Mouse (Mus musculus) urinary bladder, adult 18-20 months (tissue): ENCODE results near the gene Dlg2.

ENCODE experiments used
- DNase-seq, 2 experiments: peaks; one replicate each; pipeline ENCODE4 v3.0.0; 2022; ENCODE audit warnings: low spot score in 2 of 2, mixed read lengths in 2 of 2

Dlg2 gene

DNA sequence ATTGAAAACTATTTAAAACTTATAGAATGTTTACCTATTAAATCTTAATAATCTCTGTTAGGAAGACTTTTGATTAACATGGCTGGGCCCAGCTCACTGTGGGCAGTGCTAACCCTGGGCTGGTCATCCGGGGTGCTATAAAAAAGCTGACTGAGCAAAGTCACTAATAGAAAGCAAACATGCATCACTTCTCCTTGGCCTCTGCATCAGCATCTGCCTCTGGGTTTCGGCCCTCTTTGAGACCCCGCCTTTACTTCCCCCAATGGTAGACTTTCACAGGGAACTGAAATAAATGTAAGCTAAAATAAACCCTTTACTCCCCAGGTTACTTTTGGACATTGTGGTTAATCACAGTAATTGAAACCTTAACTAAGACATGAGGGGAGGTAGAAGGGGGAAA is 1264.3 kb downstream of the Dlg2 start:
- DNase-seq = no peak

DNA sequence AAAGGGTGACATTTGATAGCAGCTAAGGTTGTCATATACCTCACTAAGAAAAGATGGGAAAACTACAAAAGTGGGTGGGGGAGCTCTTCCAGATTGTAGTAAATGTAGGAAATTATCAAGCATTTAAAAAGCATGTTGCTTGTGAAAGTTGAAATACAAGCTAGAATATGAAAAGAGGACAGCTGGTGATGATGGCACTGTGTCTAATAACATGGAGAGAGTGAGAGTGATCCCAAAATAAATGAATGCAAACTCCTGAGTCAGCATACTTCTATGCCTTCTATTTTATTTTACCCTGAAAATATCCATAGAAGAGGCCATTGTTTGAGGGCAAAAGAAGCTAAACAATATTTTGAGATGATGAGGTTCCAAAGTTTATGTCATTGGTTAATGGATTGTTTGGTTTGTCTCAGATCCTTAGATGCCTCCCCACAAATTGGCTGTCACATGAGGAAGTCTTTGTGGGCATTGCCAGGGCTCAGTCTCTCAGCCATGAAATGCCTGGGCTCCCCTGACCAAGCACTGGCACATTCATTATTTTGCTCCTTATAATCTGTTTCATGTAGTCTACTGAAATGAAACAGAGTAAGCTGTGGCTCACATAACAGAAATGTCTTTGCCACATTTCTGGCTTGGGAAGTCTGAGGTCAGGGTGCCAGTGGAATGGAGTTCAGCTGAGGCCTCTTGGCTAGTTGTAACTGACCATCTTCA is 1276.8 kb downstream of the Dlg2 start:
- no peak for DNase-seq

DNA sequence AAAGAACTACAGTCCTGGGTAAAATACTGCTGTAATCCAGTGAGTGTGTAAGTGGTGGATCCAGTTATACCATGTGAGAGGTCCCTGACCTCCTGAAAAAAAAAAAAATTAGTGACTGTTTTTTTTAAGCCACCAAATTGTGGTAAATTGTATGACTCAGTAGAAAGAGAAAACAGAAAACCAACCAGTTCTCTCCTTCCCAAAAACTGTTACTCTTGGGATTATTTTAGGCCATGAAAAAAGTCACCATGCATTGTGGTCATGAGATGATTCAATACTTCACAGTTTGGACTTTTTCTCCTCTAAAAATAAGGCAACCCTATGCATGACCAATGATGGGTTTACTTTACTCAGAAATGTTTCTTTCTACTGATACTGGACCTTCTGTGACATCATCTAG is 1291.2 kb downstream of the Dlg2 start:
- DNase-seq = no peak

DNA sequence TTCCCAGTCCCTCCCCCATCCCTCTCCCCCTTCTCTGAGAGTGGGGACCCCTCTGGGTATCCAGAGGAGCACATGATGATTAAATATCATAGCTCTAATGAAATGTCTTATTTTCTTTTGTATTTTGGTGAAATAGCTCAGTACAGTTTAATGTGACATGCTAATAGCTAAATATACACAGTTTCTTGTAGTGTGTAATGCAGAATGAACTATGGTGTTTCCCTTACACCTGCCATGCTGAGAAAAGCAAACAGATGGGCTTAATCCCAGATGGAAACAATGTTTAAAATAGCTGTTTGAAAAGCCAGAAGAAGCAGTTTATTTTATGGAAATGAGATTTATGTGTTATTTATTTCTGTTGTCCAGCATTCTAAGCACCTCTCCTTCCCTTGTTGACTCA is 1302.2 kb downstream of the Dlg2 start:
- no peak for DNase-seq

DNA sequence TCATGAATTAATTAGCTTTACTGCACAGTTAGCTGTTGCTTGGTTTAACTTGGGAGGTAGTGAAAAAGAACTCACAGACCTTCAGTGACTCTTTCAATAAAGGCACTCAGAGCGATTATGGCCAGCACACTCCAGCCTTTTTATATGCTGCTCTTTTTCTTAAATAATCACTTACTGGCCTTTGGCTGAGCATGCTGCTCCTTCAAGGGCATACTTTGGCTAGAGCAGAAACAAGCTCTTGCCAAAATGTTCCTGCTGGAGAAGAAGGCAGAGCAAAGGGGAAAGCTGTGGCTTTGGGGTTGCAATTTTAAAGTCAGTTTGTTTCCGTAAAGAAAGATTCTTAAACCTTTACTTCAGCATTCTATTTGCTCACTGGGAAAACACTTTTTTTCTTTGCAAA is 1308.1 kb downstream of the Dlg2 start:
- no peak for DNase-seq

DNA sequence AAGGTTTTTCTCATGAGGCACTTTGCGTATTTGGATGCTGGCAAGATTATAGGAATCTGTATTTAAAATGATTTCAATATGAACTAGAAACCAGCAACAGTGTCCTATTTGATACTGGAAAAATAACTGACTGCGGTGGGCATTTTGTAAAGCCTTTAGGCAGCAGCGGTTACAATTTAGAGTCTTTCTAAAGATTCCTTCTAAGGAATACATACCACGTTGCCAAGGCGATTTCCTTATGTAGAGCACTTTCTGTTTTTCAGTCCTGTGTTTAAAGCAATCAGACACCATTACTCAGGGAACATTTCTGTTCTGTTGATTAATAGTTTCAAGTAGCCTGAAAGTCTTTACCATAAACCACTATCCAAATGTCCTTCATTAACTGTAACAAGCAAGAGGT is 1309.0 kb downstream of the Dlg2 start:
- DNase-seq = no peak

DNA sequence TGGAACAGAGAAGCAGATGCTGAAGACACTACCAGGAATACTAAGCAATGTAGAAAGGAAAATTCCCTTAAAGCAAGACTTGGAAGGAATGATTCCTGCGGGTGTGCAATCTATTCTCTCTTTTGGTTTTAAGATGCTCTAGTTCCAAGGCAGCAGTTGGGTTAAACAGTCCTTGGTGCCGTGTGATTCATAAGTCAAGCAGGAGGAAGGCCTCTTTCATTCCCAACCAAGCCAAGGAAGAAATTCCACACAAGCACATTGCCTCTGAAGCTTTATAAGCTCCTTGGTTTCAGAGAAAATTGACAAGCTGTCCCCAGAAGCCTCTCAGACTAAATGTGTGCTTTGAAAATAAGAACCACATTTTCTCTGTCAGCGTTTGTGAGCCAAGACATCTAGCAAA is 1309.4 kb downstream of the Dlg2 start:
- DNase-seq = no peak

DNA sequence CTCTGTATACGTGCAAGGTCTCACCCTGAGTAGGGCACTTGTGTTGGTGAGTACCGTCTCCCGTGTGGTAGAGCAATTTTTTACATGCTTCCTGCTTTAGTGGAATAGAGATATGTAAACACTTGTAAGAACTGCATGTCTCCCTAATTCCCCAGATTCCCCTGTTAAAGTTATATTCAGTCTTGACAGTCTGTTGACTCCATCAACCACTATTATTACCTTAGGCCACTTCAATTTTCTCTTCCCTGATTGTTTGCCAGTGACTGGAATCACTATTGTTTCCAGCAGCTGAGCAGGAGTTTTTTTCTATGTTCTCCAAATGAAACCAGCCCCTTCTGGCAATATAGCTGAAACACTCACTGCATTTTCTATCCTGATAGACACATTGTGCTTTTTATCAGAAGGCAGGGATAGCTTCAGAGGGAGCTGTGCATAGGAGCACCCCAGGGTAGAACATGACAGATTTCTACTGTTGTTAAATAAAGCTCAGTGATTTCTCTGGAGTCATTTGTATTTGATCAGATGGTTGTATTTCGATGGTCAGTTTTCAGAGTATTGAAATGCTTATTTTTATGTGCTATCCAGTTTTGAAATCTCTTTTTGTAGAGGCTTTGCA is 1314.6 kb downstream of the Dlg2 start:
- DNase-seq = no peak

DNA sequence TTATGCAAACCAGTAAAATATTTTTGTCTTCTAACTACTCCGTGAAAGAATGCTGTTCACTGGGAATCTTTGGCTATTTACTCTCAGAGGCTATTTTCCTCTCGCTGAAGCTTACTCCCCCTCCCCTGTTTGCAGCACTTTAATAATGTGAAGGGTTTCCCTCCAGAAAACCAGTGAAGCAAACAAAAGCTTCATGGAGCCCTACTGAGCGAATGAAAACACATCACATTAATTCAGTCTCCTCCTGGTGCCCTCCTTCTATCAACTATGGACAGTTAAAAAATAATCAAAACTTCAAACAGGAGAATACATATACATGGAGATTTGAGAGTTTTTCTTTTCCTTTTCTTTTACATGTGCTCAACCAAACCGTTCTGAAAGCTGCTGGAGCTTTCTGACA is 1330.2 kb downstream of the Dlg2 start:
- no peak for DNase-seq

DNA sequence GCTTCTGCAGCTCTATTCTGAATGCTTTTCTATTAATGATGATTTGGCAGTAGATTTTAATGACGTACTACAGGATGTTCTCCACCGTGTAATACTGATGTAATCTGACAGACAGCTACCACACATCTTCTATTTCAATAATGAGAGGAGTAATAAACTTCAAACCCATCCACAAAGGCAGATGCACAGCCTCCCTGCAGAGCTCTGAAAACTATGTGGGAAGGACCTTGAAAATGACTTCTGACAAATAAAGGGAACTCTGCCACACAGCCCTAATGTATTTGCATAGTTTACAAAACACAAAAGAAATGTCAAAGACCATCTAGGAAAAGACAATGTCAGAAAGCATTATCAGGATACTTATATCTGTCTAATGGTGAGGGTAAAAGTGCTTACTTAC is 1334.3 kb downstream of the Dlg2 start:
- no peak for DNase-seq

DNA sequence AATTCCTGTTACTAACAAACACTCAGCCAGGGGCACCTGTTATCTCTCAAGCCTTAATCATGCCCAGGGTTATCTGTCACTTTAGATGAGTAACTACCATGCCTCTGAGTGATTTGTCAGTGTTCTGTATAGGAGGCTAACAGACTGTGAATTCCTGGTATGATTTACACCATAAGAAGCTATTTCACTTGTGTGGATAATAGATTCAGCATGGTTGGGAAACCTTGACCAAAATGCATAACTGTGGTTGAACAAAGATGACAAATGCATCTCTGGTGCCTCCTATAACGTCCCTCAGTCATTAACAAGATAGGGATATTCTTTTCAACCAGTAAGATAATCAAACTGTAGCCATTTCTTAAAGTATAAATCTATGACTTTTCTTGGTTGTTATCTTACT is 1341.5 kb downstream of the Dlg2 start:
- no peak for DNase-seq

DNA sequence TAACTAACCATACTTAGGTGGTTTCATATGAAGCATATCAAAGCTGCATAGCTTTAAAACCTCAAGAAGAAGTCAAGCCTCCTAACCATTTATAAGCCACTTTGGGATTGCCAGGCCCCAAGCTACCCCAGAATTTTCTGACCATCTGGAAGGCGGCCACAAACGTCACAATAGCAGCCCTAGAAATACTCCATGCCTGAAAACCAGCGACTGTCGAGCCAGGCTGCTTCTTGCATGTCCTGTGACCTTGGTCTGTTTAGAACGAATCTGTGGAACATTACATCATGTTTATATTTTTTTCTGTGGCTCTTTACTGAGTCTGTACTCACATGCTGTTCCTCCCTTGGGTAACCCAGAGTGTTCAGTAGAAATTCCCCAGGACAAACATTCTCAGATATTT is 1355.7 kb downstream of the Dlg2 start:
- no peak for DNase-seq

DNA sequence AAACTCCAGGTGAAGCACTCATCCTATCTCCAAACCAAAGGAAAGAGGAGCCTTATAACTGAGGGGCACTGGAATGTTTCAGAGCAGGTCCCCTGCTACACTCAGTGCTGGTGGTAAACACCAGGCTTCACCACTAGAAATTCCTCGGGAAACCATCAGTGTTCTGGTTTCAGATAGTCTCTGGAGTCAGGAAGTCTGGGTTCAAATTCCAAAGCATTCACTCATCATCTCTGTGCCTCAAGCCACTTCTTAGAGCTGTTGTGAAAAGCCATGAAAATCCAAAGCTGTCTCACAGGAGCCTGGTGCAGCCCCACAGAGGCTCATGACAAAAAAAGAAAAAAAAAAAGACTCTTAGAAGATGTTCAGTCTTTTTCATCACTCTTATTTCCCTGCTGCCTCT is 1369.3 kb downstream of the Dlg2 start:
- no peak for DNase-seq

DNA sequence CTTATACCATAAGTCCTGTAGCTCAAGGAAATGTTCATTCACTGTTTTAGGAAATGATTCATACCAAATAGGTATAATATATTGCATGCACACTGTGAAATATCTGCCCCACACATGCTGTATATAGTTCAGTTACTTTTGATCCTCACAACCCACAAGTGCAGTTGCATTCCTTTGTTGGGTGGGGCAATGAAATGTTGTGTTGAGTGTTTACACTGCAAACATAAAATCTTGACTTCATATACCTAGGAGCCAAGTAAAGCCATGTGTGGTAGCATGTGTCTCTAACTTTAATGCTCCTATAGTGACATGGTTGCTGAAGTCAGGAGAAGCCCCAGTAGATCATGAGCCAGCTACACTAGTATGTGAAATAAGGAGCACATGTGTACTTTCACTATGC is 1372.9 kb downstream of the Dlg2 start:
- DNase-seq = no peak

DNA sequence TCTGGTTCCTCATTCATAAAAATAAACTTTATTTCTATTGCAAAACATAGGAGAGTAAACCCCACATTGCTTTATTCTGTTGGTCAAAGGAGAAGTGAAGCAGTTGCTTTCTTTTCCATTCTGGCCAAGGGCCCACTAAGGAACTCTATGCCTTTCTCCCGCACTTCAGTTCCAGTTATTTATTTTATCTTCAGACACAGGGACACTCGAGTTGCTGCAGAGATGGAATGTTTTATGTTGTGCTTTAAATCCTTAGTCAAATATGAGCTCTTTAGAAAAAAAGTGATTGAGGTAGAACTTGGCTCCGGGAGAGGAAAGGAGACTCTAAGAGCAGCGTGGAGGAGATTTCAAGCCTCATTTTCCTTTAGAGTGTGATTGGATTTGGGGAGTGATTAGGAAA is 1377.2 kb downstream of the Dlg2 start:
- no peak for DNase-seq

DNA sequence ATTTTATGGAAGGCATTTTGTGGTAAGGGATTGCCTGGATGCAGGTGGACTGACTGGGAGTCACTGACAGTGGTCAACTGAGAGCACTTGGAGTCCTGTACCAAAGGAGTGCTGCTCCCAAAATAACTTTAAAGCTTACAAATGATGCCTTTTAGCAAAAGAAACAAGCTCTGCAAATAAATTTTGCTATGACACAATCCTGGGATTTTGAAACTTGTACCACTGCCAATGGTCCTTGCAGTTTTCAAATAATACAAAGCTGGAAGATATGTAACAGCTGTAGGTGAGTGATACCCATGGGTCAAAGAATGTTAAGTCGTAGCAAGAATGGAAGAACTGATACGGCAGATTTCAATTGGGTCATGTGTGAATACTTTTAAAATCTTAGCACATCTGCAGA is 1380.5 kb downstream of the Dlg2 start:
- DNase-seq = no peak

DNA sequence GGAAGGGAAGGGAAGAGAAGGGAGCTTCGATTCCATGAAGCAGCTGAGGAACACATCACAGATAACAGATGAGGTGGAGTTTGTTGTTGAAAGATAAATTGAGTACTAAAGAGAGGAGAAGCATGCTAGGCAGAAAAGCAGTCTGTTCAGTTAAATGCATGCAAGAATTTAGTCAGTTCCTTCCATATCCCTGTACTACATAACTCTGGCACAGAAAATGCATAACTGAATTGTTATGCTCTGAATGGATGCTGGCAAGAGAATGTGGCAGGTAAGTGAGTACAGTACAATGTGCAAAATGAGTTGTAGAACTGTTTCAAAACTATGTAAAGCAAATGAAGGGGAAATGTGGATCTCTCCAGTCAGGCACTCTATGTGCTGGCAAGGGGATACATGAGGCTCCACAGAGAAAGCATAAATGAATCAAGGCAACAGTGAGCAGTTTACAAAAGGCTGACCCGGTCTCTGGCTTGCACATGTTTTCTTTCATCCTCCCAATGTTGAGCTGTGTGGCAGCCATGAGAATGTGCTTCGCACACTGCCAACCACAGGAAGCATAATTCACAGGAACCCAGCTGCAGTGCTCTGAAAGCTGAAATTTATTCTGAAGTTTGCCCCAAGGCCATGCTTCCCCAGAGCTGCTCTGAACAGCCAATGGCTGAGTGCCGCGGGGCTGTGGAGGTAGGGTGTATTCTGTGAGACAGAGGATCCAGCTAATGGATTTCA is 1386.5 kb downstream of the Dlg2 start:
- no peak for DNase-seq

DNA sequence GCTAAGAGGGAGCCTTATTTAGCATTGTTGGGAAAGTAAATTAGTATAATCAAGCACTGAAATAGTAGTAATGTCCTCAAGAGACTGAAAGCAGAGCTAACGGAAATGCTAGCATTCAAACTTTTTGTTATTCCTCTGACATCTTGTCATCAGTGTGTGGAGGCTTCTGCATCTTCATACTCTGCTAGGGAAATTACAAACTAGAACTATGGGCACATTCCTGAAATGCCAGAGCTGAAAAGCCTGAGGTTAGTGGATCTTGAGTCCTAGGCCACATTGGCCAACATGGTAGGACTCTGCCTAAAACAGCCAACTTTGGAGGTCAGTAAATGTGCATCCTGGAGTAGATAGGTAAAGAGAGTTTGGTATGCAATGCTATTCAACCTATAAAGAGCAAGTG is 1392.4 kb downstream of the Dlg2 start:
- DNase-seq = no peak

DNA sequence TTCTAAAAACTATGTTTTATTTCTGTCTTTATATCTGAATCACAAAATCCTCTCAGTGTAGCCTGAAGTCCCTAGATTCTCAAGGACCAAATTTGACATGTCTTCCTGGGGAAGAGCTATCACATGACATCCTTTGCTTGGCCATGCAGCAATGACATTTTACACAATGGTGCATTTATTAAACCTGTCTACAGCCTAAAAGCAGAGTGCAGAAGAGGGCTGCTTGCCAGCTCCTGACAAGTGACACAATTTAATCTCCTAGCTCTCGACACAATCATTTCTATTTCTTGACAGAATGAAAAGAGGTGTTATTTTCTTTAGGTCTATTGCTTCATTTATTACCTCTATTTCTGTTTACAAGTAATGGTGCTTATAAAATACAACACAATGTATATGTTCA is 1400.4 kb downstream of the Dlg2 start:
- DNase-seq = no peak

DNA sequence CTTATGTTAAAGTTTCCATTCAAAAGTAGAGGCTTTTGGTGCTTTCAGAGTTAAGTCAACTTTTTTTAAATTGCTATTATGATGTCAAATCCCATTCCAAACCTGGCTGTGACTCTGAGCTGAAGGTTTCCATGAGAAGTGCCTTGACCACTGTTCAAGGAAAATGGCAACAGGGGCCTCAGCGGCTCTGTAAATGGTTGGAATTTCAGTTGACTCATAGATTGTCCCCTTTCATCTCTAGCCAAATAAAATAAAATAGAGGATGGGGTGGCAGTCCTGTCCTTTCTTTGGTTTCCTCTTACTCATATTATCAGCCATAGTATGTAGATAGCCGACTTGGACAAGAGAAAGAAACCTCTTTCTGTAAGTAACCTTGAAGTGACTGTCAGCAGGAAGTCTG is 1401.3 kb downstream of the Dlg2 start:
- no peak for DNase-seq

DNA sequence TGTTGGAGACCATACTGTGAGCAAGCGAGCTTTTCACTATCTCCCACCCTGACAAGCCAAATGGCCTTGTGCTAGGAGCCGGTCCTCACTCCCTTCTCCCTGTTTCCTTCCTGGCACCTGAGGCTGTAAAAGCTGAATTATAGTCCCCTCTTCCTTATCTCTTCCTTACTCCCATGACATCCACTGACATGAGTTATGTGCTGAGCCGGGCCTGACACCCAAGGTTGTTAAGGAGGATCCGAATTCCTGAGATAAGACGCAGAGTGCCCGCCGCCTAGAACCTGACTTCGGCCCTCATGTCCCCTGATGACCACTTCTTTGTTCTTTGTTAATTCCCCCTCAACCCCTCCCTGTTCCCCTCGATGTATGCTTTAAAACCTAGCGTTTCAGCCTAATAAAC is 1409.9 kb downstream of the Dlg2 start:
- no peak for DNase-seq

DNA sequence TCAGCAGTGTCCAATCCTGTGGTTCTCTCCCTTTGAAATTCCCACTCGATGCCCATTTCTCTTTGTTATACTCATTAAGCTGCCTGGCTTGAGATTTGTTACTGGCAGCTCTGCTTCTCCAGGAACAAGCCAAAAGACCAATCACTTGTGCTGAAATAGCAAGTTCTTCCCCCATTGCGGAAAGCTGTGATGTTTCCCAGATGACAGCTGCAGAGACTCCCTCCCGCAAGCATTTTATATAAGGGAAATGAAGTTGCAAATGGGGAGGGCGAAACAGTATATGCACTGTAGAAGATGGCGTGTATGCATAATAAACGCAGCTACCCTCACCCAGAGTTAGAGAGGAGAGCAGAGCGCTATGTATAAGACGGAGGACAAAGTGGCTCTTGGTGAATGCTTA is 1417.5 kb downstream of the Dlg2 start:
- DNase-seq = no peak

DNA sequence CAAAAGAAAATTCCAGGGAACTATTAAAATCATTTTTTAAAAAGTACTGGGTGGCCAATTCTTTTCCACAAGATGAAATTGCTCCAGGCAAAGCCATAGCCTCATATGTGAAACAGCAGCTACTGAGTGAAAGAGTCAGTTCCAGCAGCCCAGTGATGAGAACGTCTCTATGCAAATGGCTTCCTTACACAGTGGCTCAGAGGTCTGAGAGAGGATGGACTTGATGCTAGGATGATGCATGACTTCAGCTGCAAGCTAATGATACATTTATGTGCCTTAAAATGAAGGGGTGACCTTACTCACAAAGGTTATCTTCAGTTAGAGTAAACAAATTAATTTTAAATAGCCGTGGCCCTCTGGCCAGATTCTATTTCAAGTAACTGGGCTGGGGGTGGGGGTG is 1420.5 kb downstream of the Dlg2 start:
- DNase-seq = no peak
